Mouse (Mus musculus) embryonic facial prominence, embryonic 11.5 days (tissue): Measurements from ENCODE around the gene Mapk12. TPM values are rescaled to one million over a fixed set of nuclear protein-coding genes. Genes with fewer than 3 reads are reported as not detected.
A peak's percentile ranks its signal among the peaks of the same experiment; 100 is the strongest.

Experiments used
- ATAC-seq: fragments of 200-750 bp; cut with Nextera tagmentation; replicated peaks from 2 replicates; pipeline ENCODE4 v1.8.0; 2017; ENCODE audit warnings: low read depth; ENCODE audit not compliant: insufficient number of reproducible peaks, low FRiP score, low TSS enrichment
- DNase-seq: peaks from one replicate; pipeline ENCODE4 v3.0.0-alpha.2; 2015; ENCODE audit warnings: low spot score
- H3K27ac ChIP-seq: fragments of 300-500 bp; sonication (generic); replicated peaks from 2 replicates; pipeline ENCODE4 v1.5.1; 2014; ENCODE audit warnings: mild to moderate bottlenecking, low read depth, low read length, control low read depth
- H3K27me3 ChIP-seq: fragments of 300-500 bp; sonication (generic); 2 replicates; pipeline ENCODE4 v1.6.1; 2014; ENCODE audit warnings: mild to moderate bottlenecking, low read length, moderate library complexity, mixed read lengths; ENCODE audit not compliant: control insufficient read depth, insufficient read depth
- H3K36me3 ChIP-seq: fragments of 300-500 bp; sonication (generic); replicated peaks from 2 replicates; pipeline ENCODE4 v1.6.1; 2014; ENCODE audit warnings: low read depth, mild to moderate bottlenecking, low read length, moderate library complexity, mixed read lengths; ENCODE audit not compliant: control insufficient read depth, insufficient read depth
- H3K4me1 ChIP-seq: fragments of 300-500 bp; sonication (generic); 2 replicates; pipeline ENCODE4 v1.6.1; 2014; ENCODE audit warnings: low read length, mixed read lengths; ENCODE audit not compliant: control insufficient read depth, insufficient read depth
- H3K4me2 ChIP-seq: fragments of 300-500 bp; sonication (generic); 2 replicates; pipeline ENCODE4 v1.6.1; 2014; ENCODE audit warnings: low read depth, mild to moderate bottlenecking, control low read depth, low read length, moderate library complexity
- H3K4me3 ChIP-seq: fragments of 300-500 bp; sonication (generic); 2 replicates; pipeline ENCODE4 v1.5.1; 2014; ENCODE audit warnings: low read depth, low read length, control low read depth
- H3K9ac ChIP-seq: fragments of 300-500 bp; sonication (generic); replicated peaks from 2 replicates; pipeline ENCODE4 v1.6.1; 2014; ENCODE audit warnings: mild to moderate bottlenecking, control low read depth, low read length
- H3K9me3 ChIP-seq: fragments of 300-500 bp; sonication (generic); replicated peaks from 2 replicates; pipeline ENCODE4 v1.6.1; 2016; ENCODE audit warnings: mild to moderate bottlenecking, low read length, inconsistent platforms, mixed read lengths; ENCODE audit not compliant: control insufficient read depth
- WGBS: fragments of 180-500 bp; shearing (Covaris S2); extraction: QIAGEN DNeasy Blood & Tissue Kit; methylation state at CpG from one replicate; pipeline ENCODE4 v1.1.7; 2014; 5-methylcytosine and 5-hydroxymethylcytosine counted together
- polyA plus RNA-seq: library from polyadenylated mRNA; unstranded; fragments of >200 nt; fragmentation: Nextera tagmentation; extraction: Ambion mirVana; gene quantifications from 2 replicates; pipeline ENCODE4 v1.2.1, GENCODE M21; 2014

The Mapk12 gene
- polyA plus RNA-seq, 1 experiment from 2014 or later = 10.1 TPM

DNA sequence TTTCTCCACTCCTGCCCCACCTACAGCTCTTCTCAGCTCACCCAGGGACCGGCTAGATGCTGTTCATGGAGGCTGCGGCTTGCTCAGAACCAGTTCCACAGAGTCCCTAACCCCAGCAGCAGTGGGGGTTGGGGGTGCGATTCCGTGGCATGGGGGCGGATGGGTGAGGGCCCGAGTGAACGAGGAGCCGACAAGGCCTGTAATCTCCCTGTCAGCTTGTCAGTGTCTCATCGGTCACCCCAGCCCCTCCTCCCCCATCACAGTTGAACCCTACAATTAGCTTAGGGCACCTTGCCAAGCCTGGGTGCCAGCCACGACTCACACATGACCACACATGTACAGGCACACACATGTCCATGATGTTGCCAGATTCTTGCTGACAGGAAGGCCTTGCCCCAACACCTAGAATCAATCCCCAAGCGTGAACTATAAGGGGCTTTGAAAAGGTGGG lies 34.4 kb upstream of the Mapk12 start:
- Histone ChIP-seq H3K27me3 (no peaks in the 10 kb centered on the region), H3K4me2 (no peak overlapping the region; the same call in 1 of the 2 replicates), H3K27ac (no peak overlapping the region), H3K9me3 (no peaks in the 10 kb centered on the region), H3K4me1 (peaks cover 23% of the 10 kb centered on the region), H3K36me3 (0 out of 2 replicates have a peak, but pooled peaks cover under 1% of the 10 kb centered on the region), H3K9ac (no peak overlapping the region), H3K4me3 (no peak overlapping the region)
- ATAC-seq (no peak), DNase-seq (no peak)
- WGBS = 64% methylated on average over 11 of the region's 11 CpGs

DNA sequence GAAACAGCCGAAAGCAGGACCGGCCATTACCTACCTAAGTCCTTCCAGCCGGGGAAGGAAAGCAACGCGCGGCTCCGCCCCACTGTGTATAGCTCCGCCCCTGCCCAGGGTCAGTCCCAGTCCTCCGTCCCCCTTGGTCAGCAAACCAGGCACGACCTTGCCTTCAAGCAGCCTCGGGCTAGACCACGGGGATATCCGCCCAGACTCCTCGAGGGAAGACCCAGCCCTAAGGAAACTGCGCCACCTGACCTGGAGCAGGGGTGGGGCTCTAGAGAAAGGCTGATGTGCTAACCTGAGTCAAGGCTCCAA lies 33.4 kb upstream of the Mapk12 start:
- peak overlapping the region; percentile 100 for H3K4me2 ChIP-seq
- peak overlapping the region; percentile 55 for H3K4me3 ChIP-seq
- DNase-seq = peak; percentile 71
- WGBS = 0% methylated on average over 15 of the region's 15 CpGs
- H3K9me3 ChIP-seq = no peaks in the 10 kb centered on the region
- peak overlapping the region; percentile 4; the same call in 1 of the 2 replicates for H3K27ac ChIP-seq
- H3K9ac ChIP-seq = peak overlapping the region; percentile 63
- 0 out of 2 replicates have a peak, but pooled peaks cover 2% of the 10 kb centered on the region for H3K36me3 ChIP-seq
- H3K4me1 ChIP-seq = peaks cover 30% of the 10 kb centered on the region
- no peaks in the 10 kb centered on the region for H3K27me3 ChIP-seq
- peak; percentile 25 for ATAC-seq

DNA sequence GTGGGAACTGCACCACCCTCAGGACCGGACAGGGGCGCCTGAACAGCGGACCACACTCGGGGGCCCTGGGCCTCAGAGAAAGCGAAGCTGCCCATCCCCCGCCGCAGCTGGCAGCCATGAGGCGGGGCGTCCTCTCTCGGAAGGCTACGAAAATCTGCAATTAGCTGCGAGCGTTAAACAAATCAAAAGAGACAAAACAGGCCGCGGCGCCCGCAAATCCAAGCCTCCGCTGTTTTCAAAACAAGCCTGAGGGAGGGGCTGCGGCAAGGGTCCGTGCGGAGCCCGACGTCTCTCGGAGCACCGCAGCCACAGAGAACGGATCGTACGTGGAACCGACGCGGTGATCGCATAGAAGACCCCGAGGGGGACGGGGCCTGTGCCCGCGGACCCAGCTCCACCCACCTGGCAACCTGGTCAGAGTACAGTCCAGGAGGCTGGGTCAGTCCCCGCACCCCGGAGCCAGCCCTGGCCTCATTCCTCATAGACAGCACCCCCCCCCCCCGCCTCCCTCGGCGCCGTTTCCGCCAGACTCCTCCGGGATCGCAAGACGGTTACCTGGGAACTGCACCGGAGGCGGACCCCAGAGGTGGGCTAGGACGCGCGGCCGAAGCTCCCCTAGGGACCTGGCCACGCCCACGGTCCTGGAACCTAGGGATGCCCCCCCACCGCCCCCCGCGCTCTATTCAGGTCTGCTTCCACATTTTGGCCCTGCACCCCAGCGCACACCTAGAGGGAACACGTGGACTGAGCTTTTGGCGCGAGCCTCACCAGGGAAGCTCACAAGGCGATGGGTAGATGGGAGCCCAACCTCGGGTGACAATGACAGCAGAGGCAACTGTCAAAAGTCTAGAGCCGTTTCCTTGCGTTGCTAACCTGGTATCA lies 32.8 kb upstream of the Mapk12 start:
- Histone ChIP-seq H3K27me3 (no peaks in the 10 kb centered on the region), H3K9me3 (no peaks in the 10 kb centered on the region), H3K4me3 (peak overlapping the region; percentile 55), H3K4me1 (peaks cover 25% of the 10 kb centered on the region), H3K27ac (0 out of 2 replicates have a peak overlapping the region, but pooled peaks have one; percentile 4), H3K36me3 (0 out of 2 replicates have a peak, but pooled peaks cover 2% of the 10 kb centered on the region), H3K9ac (peak overlapping the region; percentile 63), H3K4me2 (peak overlapping the region; percentile 100)
- peak; percentile 73 for DNase-seq
- ATAC-seq = peak; percentile 22
- under 1% methylated on average over 61 of the region's 65 CpGs for WGBS

DNA sequence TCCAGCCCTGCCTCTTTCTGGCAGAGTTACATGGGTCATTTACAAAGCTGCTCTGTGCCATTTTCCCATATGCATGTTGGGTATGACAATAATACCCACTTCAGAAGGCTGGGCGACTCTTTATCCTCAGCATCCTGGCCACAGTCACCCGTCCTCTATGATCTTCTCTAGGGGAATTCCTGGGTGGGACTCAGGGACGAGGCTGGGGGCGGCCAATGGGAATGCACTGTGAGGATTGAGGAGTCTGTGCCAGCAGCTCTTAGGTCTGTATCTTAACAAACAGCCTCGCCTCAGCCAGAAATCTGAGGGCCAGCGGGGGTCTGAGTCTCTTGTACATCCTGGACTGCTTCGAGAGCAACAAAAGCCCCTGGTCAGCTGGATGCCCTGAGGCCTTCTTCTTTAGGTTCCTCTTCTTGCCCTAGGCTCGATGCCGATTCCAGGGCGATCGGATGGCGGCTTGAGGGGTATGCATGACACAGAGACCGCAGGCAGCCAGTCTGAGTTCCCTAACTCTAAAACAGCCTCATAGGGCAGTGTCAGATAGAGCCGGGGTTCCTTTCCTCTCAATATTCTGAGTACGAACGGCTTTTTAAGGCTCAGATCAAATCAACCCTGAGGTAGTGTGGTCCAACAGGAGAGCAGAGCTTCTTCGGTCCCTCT lies 31.9 kb upstream of the Mapk12 start:
- H3K4me1 ChIP-seq = peaks cover 23% of the 10 kb centered on the region
- no peak; the same call in 1 of the 2 replicates for ATAC-seq
- no peak for DNase-seq
- WGBS = 33% methylated on average over 17 of the region's 17 CpGs
- peak overlapping the region; percentile 63 for H3K9ac ChIP-seq
- peak overlapping the region; percentile 55 for H3K4me3 ChIP-seq
- H3K27ac ChIP-seq = 0 out of 2 replicates have a peak overlapping the region, but pooled peaks have one; percentile 1
- H3K36me3 ChIP-seq = peaks cover 4% of the 10 kb centered on the region
- H3K27me3 ChIP-seq = no peaks in the 10 kb centered on the region
- no peaks in the 10 kb centered on the region for H3K9me3 ChIP-seq
- peak overlapping the region; percentile 100 for H3K4me2 ChIP-seq

DNA sequence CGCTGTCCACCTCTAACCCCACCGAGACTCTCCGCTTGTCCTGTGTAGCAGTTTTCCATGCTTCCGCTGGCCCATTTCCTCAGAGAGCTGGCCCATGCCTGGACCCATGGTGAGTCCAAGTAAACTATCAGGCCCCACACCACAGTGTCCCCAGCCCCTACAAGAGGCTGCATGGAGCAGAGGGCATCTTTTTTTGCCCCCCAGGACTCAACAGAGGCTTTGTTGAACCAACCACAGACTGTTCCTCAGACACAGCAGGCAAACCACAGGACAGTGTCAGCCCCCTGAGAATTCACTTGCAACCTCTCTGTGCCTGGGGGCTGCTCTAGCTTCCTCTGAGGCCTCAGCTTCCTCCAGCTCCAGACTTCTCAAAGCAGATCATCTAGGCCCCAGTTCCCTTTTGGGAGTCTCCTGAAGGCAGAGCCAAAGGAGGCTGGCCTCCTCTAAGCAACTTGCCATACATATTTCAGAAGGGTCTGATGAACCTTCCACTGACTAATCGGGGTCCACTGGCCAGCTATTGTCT lies 31.1 kb upstream of the Mapk12 start:
- H3K27me3 ChIP-seq = no peaks in the 10 kb centered on the region
- H3K9ac ChIP-seq = no peak overlapping the region
- 85% methylated on average over 5 of the region's 5 CpGs for WGBS
- peaks cover 9% of the 10 kb centered on the region for H3K36me3 ChIP-seq
- peaks cover 17% of the 10 kb centered on the region for H3K4me1 ChIP-seq
- no peak overlapping the region for H3K27ac ChIP-seq
- DNase-seq = no peak
- no peak overlapping the region for H3K4me2 ChIP-seq
- no peak overlapping the region for H3K4me3 ChIP-seq
- no peaks in the 10 kb centered on the region for H3K9me3 ChIP-seq
- ATAC-seq = no peak

DNA sequence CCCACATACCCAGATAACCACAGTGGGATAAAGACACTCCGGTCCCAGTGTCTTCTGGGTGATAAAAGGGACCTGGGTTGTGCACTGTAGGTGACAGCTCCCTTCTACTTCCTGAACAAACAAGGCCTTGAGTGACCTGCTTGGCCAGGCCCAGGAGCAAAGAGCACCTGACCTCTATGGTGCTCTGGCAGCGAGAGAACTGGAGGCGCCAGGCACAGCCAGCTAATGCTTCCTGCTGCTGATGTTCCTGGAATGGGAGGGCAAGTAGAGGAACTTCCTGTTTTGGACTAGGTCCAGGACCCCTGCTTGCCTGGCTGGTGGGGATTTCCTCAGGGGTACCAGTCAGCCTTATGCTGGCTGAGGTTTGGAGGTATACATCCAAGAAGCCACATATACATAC lies 29.6 kb upstream of the Mapk12 start:
- ATAC-seq = no peak
- Histone ChIP-seq H3K9ac (no peak overlapping the region; the same call in 1 of the 2 replicates), H3K27ac (peak overlapping the region; percentile 47; the same call in 1 of the 2 replicates), H3K9me3 (no peaks in the 10 kb centered on the region), H3K4me2 (no peak overlapping the region), H3K36me3 (peaks cover 20% of the 10 kb centered on the region), H3K4me3 (no peak overlapping the region), H3K4me1 (peaks cover 15% of the 10 kb centered on the region), H3K27me3 (no peaks in the 10 kb centered on the region)
- DNase-seq = no peak
- 54% methylated on average over 3 of the region's 3 CpGs for WGBS

DNA sequence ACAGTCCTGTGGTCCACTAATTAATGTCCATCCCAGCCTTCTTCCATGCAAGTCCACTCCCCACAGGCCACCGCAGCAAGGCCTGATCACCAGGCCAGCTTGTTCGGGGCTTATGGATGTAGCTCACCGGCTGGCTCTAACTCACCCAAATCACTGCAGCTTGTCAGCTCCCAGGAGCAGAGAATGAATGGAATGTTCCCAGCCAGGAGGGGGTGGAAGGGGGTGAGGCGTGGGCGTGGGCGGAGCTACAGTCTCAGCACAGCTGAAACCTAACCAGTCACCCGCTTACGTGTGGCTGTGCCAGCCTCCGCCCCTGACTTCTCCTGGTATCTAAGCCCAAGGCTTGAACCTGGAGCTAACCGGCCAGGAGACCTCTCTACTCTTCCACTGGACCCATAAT lies 28.9 kb upstream of the Mapk12 start:
- peak; percentile 88 for DNase-seq
- 7% methylated on average over 10 of the region's 10 CpGs for WGBS
- H3K36me3 ChIP-seq = peaks cover 24% of the 10 kb centered on the region
- peaks cover 15% of the 10 kb centered on the region for H3K4me1 ChIP-seq
- H3K27ac ChIP-seq = peak overlapping the region; percentile 47; the same call in 1 of the 2 replicates
- H3K27me3 ChIP-seq = no peaks in the 10 kb centered on the region
- no peak overlapping the region for H3K4me3 ChIP-seq
- H3K9ac ChIP-seq = no peak overlapping the region; the same call in 1 of the 2 replicates
- no peaks in the 10 kb centered on the region for H3K9me3 ChIP-seq
- ATAC-seq = peak; percentile 47; the same call in 1 of the 2 replicates
- peak overlapping the region; percentile 8; the same call in 1 of the 2 replicates for H3K4me2 ChIP-seq
